Mouse (Mus musculus): Measurements from ENCODE around the gene Btbd35f18. TPM values are rescaled to one million over a fixed set of nuclear protein-coding genes. Genes with fewer than 3 reads are reported as not detected.
"Not testable (repeated sequence)": the region's sequence is repeated elsewhere in the genome, so short reads cannot be mapped to it uniquely, and the experiment has no call there.

The Btbd35f18 gene
- not detected in 2 replicates for polyA plus RNA-seq (2016; fragmentation: Nextera tagmentation; extraction: Ambion mirVana)

DNA sequence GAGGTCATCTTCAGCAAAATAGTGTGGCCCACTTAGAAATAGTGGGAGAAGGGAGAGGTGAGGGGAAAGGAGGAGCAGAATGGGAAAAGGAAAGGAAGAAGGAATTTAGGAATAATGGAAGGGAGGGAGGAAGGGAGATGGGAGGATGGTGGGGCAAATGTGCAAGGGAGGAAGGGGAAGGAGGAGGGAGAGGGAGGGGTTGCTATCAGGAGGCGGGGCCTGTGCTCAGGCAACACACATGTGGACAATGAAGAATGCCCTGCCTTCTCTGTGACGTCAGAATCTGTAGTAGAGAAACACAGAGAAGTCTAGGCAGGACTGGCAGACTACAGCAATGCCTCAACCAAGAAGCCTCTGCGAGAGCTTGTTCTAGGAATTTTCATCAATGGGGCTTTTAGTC lies at the start of gene Btbd35f18:
Gene Btbd35f18 (plus strand): TSS at position 301 of the 400 bp plus-strand sequence.
- H3K4me1 ChIP-seq (replicated peaks); H3K4me2 ChIP-seq; H3K9ac ChIP-seq (replicated peaks); H3K36me3 ChIP-seq; H3K4me3 ChIP-seq (replicated peaks); H3K9me3 ChIP-seq; H3K27ac ChIP-seq; H3K27me3 ChIP-seq; ATAC-seq (ENCODE audit: insufficient number of reproducible peaks, insufficient read depth, low FRiP score, low TSS enrichment, low read depth): not testable (repeated sequence)
- WGBS = no CpG with 5 or more reads among the region's 3 CpGs

Other genes with a start within 250 kb of the Btbd35f18 start
- gene Btbd35f10, start 52.7 kb downstream of the Btbd35f18 start, polyA plus RNA-seq (2016; fragmentation: Nextera tagmentation; extraction: Ambion mirVana) = not detected in 2 replicates